Mouse (Mus musculus): Measurements from ENCODE around the gene Rara.

Gene Rara

DNA sequence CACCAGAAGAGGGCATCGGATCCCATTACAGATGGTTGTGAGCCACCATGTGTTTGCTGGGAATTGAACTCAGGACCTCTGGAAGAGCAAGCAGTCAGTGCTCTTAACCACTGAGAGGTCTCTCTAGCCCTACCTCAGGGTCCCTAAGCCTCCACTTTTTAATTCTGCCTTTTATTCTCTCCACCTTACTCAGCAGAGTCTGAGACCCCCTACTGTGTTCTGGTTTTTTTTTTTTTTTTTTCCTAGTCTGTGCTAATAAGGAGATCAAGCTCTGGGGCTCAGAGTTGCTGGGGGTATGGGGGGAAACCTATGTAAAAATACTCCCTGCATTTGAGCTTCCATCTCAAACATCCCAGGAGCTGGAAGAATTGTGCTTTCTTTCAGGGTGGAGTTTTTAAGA lies 24.5 kb downstream of the Rara start:
- WGBS = 82% methylated on average over 1 of the region's 1 CpGs

DNA sequence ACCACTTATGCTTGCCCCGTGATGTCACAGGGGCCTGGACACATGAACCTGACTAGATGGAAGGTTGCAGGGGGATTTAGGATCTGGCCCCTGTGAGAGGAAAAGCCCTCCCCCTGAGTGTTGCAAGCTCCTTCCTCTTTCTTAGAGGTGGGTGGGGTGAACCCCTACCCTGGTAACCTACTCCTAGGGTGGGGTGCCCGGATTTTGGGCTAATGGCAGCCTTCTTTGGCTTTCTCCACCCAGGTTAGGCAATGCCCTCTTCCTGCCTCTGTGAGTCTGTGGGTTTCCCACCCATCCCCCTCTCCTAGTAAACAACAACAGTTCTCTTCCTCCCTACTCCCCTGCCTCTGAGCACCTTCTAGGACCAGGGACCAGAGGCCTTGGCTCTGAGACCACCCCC lies 25.1 kb downstream of the Rara start:
- WGBS = 78% methylated on average over 2 of the region's 2 CpGs

DNA sequence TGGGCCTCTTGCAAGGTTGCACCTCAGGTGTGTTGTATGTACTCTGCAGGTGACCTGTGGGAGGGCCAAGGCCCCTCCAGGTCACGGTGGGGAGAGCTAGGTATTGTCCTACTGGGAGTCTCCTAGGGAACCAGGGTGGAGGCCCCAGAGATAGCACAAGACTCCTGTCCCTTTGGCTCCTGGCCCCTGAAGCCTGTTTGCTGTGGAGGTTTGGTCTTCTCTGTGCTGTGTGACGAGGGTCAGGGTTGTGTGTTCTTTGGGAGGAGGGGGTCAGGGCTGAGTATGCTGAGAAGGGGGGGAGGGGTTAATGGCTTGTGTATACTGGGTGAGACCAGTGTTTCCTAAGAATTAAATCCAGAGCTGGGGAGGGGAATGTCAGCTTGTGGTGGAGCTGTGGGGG lies 25.7 kb downstream of the Rara start:
- WGBS = 37% methylated on average over 2 of the region's 2 CpGs

DNA sequence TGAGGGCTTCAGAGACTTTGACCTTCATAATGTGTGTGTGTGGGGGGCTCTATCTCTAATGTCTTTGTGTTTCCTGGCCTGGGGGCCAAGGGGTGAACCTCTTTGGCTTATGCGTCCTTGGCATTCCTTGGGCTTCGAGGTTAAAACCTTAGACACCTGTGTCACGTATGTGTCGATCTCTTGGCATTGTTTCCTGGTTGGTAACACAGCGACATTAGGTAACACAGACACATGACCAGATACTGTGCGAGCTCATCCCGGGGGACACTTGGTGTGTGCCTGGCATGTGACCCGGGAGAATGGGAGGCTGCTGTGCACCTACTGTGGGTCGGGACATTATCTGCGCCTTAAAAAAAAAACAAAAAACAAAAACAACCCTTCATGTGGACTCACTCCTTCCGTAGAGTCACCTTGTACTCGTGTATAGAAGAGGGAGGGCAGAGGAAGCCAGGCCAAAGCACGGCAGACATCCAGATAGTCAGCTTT lies 26.3 kb downstream of the Rara start:
- WGBS = 41% methylated on average over 13 of the region's 13 CpGs

DNA sequence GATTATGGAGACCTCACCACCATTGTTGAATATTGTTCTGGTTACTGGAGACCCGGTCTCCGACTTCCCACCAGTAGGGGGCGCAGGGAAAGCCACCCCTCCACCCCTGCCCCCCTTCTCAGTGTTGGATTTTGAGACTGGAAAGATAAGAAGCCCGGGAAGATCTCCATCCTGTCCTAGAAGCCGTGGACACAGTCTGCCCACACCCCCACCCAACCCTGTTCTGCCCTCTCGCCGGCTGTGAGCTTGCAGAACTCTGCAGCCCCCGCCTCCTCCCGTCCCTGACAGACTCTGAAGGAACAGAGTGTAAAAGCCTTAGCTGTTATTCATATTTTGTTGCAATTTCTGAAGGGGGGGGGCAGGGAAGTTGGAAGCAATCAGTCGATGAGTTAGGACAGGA lies 26.8 kb downstream of the Rara start:
- 7% methylated on average over 10 of the region's 10 CpGs for WGBS

DNA sequence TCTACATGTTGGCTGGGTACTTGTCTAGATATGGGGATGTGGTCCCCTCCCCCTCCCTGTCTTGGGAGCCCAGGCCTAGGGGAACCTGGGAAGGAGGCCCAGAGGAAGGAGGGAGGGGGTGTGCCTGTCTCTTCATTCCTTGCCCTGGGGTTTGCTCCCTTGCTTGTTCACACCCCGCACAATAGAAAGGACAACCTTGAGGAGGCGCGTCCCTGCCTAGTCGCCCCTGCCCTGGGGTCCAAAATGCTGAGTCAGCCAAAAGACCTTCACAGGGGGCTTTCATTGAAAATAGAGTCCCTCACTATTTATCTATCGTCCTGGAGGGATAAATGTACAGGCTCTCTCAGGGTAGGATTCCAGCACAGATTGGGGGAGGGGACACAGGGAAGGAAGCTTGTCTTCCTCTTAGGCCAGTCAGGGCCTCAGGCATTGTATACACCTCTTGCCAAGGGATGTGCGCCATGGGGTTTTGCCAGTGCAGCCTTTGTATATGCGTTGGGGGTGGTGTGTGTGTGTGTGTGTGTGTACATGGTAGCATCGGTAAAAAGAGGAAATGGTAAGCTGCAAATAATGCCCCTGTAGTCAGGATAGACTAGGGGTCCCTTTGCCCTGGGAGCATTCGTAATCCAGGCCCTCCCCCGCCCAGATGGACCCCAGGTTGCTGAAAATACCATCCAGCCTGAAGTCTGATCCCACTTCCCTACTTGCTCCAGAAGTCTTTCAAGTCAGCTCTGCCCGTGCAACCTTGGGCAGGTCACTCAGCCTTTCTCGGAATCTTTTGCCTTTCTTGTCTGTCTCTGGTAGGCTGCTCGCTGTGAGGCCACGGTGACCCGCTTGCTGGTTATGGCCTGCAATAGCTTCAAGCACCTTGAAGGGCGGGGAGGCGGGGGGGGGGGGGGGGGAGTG lies 27.4 kb downstream of the Rara start:
- WGBS = 40% methylated on average over 17 of the region's 17 CpGs

DNA sequence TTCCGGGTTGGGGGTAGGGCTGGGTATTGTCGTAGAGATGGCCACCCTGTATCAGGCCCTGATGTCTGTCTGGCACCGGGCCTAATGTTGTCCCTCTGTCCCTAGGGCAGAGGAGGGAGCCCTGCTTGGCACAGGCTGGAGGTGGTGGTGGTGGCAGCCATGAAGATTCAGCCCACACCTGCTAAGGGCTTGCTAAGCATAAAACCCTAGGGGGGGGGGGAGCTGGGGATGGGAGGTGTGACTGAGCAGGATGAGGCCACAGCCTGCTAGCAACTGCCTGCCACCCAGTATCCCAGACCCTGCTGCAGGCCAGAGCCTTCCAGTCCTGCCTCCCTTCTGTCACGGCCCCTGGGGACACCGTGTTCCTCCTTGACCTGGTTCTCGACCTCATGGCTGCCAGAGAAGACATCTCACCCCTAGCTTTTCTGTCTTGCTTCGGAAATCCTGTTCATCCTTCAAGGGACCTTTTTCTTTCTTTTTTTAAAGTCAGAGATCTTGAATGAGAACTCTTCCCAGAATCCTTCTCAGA lies 28.2 kb downstream of the Rara start:
- 44% methylated on average over 7 of the region's 7 CpGs for WGBS

DNA sequence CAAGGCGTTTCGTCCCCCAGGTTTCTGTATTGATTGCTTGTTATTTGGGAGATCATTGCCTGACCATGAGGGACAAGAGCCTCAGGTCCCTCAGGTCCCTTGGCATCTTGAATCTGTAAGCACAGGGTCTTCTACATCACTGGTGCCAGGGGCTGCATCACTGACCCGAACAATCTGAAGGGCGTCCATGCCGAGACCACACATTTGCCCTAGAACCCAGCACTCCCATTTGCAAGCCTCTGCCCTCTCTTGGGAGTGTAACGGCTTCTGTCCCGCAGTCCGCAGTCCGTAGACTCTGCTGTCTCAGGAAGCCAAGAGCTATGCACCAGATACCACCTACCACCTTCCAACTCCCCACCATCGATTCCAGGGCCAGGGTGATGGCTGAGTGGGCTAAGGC lies 28.7 kb downstream of the Rara start:
- WGBS = 92% methylated on average over 10 of the region's 10 CpGs

DNA sequence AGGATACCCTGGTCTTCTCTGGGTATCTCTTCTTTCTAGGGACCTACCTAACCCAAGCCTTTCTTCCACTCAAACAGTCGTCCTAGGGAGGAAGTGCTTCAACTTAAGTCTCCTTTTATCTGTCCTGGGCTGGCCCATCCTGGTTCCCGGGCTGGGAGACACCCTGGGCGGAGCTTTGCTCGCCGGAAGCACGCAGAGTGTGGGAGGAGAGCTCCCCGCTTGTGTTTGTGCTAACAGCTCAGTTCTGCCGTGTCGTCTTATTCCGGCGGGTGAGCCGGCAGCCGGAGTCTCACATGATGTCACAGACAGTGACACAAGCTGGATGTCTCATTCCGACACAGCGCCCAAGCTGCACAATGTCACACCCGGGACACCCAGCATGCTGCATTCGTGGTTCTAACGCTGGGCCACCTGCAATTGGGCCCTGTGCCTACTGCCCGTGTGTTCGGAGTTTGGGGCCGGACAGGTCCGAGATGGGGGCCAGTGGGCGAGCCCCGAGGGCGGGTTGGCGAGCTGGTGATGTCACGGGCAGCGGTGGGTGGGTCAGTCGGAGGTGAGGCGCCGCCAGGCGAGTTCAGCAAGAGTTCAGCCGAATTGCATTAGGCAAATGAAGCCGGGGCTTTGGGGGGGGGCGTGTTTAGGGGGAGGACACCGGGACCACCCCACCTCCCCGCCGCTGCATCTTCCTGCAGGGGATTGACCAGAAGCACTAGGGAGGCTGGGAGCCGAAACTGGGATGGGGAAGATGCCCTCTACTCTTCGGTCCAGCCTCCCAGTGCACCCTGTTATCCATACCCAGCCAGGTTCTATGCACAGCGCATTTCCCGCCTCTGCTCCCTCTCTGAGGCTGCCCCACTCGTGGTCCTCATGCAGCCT lies 32.1 kb downstream of the Rara start:
- WGBS = 1% methylated on average over 43 of the region's 43 CpGs

DNA sequence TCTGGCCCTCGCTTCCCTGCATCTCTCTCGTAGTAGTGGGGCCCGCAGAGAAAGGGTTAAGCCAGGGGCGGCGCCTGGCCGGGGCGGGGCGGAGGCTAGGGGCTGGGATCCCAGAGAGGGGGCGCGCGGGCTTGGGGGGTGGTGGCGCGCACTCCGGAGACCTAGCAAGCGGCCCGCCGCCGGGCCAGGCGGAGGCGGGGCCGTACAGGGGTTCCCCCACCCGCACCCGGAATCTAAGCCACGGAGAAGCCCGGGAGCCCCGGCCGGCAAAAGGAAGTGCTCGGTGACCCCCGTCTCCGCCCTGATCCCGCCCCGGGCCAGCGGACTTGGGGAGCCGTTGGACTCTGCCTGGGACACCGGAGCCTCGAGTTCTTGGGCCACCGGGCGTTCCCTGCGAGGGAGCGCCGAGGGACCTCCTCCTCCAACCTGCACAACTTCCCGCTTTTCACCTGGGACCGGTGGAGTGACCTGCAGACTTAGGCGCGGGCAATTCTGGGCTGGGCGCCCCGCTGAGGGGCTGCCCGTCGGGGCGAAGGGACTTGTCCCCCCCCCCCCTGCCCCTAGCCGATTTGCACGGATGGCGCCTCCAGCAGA lies 32.8 kb downstream of the Rara start:
- 2% methylated on average over 52 of the region's 53 CpGs for WGBS

DNA sequence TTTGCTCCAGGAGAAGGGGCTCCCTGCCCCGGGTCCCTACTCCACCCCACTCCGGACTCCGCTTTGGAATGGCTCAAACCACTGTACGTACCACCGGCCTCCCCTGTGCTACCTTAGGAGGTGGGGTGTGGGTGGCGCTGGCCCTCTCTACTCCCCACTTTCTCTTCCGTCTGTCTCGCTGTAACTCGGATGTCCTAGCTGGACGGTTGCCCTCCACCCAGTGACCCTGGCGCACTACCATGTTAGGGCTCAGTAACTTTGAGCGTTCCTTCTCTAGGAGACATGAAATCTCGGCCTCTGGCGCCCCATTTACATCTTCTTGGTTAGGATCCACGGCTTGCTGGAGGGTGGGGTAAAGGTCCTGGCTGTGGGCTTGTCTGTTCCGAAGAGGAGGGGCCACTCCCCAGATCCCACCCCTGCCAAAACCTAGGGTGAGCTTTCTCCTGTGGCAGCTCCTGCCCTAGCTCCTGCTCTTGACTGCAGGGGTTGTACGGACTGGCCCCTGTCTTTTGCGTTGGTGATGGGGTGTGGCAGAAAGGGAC lies 33.5 kb downstream of the Rara start:
- whole genome bisulfite sequencing = 36% methylated on average over 18 of the region's 18 CpGs

DNA sequence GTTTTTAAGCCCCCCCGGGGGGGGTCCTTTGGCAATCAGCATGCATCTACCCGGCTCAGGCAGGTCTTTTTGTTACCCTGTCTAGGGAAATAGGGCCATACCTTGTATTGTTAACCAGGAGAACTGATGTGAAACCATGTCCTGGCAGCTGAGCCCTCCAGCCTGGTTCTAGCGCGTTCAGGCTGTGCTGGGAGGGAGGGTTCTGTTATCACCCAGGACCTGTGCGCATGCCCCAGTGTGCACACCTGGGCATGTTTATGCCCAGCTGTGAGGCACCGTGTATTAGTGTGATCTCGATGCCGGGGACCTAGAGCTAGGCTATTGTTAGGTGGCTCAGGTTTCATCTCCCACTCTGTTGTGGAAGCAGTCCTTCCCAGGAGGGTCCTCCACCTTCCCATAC lies 34.1 kb downstream of the Rara start:
- WGBS = 39% methylated on average over 8 of the region's 8 CpGs

DNA sequence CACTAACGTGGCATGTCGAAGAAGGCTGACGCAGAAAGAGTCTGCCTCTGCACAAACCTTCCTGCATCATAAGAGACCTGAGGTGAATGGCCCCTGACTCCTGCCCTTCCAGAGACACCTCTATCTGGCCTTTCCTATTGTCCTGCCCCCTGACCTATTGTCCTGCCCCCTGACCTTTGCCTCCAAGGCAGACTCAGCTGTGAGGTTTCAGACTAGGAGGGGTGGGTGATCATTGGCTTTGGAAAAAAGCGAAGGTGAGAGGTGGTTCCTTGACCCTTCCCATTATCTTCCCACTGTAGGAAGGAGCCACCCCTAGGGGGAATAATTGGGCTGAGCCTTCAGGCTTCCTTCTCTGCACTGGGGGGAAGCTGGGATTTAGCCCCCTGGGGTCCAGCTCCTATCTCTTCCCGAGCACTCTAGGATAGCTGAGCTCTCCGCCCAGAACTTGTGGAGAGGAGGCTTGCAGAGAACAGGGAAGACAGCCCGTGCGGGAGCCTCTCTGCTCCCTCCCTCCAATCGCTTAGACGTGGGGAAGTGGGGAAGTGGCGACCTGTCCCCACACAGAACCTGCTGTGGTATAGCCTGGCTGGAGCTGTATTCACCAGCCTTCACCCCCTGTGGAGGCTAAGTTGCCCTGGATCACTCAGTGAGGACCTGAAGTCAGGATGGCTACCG lies 34.9 kb downstream of the Rara start:
- 32% methylated on average over 12 of the region's 12 CpGs for WGBS

DNA sequence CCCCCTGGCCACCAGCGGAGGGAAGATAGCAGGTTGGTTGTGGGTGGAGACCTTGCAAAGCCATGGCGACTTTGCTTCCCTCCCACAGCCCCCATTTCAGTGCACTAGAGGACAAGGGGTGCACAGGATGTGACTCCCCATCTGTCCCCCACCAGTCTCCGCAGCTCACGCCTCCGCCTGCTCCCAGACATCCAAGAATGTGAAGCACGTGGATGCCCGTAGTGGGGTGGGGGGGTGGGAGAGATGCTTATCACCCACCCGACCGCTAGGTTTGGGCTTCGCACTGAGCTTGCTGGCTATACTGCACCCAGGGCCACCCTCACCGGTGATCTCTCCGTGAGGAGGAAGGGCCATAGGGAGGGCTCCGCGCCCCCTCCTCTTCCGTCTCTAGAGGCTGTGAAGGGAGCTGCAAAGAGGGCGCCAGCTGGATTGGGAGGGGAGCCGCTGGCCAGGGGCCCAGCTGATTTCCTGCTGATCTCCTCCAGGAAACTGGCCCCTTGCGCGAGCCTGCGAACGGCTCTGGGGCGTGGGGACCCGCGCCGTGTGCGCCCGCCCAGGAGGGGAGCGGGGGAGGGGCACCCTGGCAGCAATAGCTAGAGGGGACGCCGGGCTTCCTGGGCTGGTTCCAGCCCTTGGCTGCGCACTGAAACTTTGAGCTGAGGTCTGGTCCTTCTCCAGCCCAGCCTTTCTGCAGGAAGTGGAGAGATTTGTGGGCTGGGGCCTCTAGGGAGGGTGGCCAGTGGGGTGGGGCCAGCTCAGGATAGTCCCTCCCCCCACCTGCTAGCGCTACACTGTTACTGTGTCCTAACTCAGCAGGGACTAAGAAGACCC lies 35.8 kb downstream of the Rara start:
- 2% methylated on average over 32 of the region's 32 CpGs for WGBS

DNA sequence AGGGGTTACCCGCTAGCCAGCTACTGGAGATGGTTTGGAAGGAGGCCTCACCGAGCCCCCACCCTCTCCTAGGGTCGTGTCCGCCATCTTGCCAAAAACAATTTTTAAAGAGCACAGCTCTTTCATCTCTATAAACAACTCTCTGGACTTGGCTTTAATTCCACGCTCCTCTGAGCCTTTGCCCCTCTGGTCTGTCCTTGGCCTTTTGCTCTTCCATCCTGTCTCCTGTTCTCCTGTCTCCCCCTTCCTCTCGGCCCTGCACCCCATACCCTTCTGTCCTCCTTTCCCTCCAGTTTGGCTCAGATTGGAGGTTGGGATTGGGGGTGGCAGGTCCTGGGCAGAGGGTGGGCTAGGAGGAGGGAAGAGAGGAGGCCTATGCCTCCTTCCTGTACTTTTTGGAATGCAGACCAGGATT lies 36.6 kb downstream of the Rara start:
- WGBS = 46% methylated on average over 6 of the region's 6 CpGs

DNA sequence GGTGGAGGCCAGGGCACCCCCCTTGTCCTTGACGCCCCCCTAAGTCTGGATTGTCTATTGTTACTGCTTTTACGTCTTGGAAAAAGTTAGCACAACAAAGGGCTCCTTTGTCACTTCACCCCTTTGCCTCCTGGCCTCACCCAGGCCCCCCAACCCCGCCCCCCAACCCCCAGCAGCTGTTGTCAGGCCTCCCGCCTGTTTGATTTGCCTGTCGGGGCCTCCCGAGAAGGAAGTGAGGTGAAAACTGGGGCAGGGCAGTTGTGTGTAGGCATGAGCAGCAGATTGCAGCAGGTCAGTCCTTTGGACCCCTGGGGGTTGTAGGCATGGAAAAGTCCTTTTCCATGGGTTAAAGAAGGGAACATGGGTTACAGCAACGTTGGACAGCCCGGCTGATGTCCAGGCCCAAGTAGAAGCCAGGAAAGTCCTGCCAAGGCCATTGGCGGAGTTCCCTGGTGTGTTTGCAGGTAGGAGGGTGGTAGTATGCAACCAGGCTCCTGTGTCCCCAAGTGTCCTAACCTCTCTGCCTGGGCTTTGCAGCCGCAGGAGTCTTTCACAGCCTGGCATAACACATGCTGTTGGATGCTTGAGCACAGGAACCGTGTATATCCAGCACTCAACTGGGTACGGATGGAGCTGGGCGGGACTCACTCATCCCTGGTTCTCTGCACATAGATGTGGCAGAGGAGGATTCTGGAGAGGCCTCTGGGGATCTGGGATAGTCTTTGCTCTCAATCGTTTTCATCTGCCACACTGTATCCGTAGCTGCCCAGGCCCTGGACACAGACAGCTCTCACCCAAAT lies 37.2 kb downstream of the Rara start:
- WGBS = 50% methylated on average over 15 of the region's 15 CpGs

DNA sequence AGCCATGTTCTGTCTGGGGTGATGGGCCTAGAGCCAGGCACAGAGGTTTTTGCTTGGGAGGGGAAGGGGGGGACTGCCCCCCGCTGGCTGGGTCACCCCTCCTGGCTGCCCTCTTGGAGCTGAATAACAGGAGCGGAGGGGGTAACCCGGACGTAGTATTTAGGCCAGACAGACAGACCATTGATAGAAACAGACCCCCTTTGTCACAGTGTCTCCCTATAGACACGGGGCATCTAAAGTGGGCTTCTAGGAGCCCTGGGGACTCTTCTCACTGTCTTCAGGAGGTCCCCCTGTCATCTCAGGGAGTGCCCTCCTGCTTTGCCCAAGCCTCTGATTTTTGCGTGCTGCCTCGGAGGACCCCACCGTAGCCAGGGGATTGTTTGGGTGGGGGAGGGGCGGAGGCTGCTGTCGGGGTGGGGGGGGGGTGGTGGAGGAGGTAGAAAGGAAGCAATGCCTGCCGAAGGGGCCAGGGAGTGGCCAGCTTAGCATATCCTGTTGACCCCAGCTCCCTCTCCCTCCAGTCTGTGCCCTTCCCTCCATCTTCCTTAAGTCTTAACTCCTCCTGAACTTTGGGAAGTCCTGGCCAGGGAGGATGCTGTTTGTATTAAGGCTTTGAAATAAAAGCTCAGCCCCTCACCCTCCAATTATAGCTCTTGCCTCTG lies 37.9 kb downstream of the Rara start:
- WGBS = 31% methylated on average over 11 of the region's 11 CpGs

DNA sequence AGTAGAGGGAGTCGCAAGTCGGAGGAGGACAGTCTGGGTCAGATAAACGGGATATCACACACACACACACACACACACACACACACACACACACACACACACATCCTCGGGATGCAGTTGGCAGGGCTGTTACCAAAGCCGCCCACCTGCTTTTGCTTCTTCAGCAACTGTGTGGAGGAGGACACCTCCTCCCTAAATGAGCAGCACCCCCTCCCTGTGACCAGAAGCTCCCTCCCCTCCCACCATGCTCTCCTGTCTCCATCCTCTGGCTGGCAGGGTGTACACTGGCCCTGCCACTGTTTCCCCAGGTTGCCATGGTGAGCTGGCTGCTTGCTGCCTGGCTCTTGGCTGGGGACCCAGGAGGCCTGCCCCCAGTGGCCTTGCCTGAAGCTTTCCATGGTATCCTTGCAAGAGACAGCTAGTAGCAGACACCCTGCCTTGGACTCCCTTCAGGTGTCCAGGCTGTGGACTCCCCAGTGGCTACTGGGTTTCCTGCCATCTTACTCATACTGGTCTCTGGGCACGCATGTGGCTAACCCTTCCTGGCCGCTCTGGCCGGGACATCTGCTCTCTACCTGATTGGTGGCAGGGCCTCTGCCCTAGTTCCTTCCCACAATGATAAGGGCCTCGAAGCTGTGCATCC lies 39.0 kb downstream of the Rara start:
- 47% methylated on average over 9 of the region's 9 CpGs for WGBS
